Mouse (Mus musculus) neural tube, embryonic 13.5 days (tissue): Measurements from ENCODE around the gene Nav2. TPM values are rescaled to one million over a fixed set of nuclear protein-coding genes. Genes with fewer than 3 reads are reported as not detected.

Source experiments
- ATAC-seq: fragments of 200-750 bp; cut with Nextera tagmentation; 2 replicates; pipeline ENCODE4 v1.8.0; 2017; ENCODE audit warnings: low read depth, mild to moderate bottlenecking, moderate TSS enrichment, moderate library complexity
- H3K27ac ChIP-seq: fragments of 300-500 bp; sonication (generic); replicated peaks from 2 replicates; pipeline ENCODE4 v1.5.1; 2015; ENCODE audit warnings: moderate library complexity, mild to moderate bottlenecking, inconsistent platforms
- H3K27me3 ChIP-seq: fragments of 300-500 bp; sonication (generic); 2 replicates; pipeline ENCODE4 v1.6.1; 2015; ENCODE audit warnings: mild to moderate bottlenecking, inconsistent platforms
- H3K36me3 ChIP-seq: fragments of 300-500 bp; sonication (generic); 2 replicates; pipeline ENCODE4 v1.6.1; 2015; ENCODE audit warnings: mild to moderate bottlenecking, inconsistent platforms
- H3K4me1 ChIP-seq: fragments of 300-500 bp; sonication (generic); replicated peaks from 2 replicates; pipeline ENCODE4 v1.6.1; 2015; ENCODE audit warnings: inconsistent platforms
- H3K4me2 ChIP-seq: fragments of 300-500 bp; sonication (generic); 2 replicates; pipeline ENCODE4 v1.6.1; 2015; ENCODE audit warnings: inconsistent platforms, mild to moderate bottlenecking, moderate library complexity
- H3K4me3 ChIP-seq: fragments of 300-500 bp; sonication (generic); 2 replicates; pipeline ENCODE4 v1.5.1; 2015; ENCODE audit warnings: mild to moderate bottlenecking, inconsistent platforms
- H3K9ac ChIP-seq: fragments of 300-500 bp; sonication (generic); 2 replicates; pipeline ENCODE4 v1.6.1; 2015; ENCODE audit warnings: moderate library complexity, mild to moderate bottlenecking, inconsistent platforms
- H3K9me3 ChIP-seq: fragments of 300-500 bp; sonication (generic); 2 replicates; pipeline ENCODE4 v1.6.1; 2016; ENCODE audit warnings: inconsistent platforms
- WGBS: fragments of 180-500 bp; shearing (Covaris S2); methylation state at CpG from one replicate; pipeline ENCODE4 v1.1.7; 2015; 5-methylcytosine and 5-hydroxymethylcytosine counted together
- polyA plus RNA-seq: library from polyadenylated mRNA; unstranded; fragments of >200 nt; fragmentation: Nextera tagmentation; extraction: Ambion mirVana; gene quantifications from 2 replicates; pipeline ENCODE4 v1.2.1, GENCODE M21; 2015

The Nav2 gene
- polyA plus RNA-seq, 1 experiment from 2014 or later, result 19.6 TPM

DNA sequence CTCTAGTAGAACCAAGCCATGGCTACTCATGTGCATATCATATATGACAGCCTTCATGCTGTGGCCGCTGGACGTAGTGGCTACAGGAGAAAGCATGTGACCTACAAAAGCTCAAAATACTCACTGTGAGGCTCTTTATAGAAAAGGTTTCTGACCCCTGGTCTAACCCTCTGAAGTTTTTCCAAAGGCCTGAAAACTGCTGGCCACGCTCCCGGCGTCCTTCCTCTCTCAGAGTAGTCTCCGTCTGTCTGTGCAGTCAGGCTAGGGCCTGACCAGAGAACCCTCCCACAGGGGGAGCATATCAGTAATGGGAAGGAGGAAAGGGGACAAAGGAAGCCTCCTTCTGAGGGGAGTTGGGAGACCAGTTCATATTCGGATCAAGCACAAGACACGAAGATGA, 302.2 kb downstream of the Nav2 start:
- Histone ChIP-seq H3K4me3 (no peak overlapping the region), H3K27ac (no peak overlapping the region), H3K36me3 (no peaks in the 10 kb centered on the region), H3K9ac (no peak overlapping the region), H3K9me3 (no peaks in the 10 kb centered on the region), H3K27me3 (no peaks in the 10 kb centered on the region), H3K4me2 (no peak overlapping the region), H3K4me1 (peaks cover 14% of the 10 kb centered on the region)
- no peak for ATAC-seq
- WGBS, result 88% methylated on average over 8 of the region's 8 CpGs

DNA sequence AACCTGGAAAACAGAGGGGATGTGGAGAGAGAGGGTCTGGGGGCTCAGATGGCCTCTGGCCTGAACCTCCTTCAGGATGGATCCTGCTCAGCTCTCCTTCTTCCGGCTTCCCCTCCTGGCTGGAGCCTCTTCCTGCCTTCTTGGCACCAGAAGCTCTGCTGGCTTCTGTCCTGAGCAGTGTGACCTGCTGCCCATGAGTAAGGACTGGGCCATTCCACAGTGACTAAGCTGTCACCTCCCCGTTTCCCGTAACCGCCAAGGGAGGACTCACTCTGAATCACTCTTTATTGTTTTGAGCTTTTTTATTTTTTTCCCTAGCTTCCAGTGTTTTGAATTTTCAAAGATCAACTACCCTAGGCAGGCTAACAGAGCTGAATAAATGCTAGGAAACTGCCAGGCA, 304.5 kb downstream of the Nav2 start:
- no peak for ATAC-seq
- 79% methylated on average over 4 of the region's 4 CpGs for WGBS
- no peak overlapping the region for H3K4me3 ChIP-seq

DNA sequence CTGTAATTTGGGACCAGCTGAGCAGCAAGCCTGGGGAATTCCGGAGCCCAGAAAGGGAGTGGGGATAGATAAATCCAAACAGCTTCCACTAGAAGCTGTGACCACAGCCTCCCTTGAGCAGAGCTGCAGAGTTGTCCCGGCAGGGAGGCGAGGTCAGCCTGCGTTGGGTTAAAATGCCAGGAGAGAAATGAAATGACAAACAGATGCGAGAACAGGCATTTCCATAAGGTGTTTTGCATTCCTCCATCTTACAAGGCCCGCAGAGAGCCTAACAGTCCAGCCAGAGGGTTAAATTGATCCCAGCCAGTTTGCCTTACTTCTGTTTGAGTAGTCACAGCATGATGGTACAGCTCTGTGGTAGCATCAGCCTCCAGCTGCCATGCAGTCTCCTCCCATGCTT, 309.3 kb downstream of the Nav2 start:
- 69% methylated on average over 6 of the region's 6 CpGs for WGBS
- ATAC-seq, result no peak
- Histone ChIP-seq H3K9ac (no peak overlapping the region), H3K4me2 (no peak overlapping the region), H3K27me3 (no peaks in the 10 kb centered on the region), H3K36me3 (no peaks in the 10 kb centered on the region), H3K4me3 (no peak overlapping the region), H3K9me3 (0 out of 2 replicates have a peak, but pooled peaks cover 8% of the 10 kb centered on the region), H3K27ac (no peak overlapping the region), H3K4me1 (0 out of 2 replicates have a peak, but pooled peaks cover 6% of the 10 kb centered on the region)

More for the DNA sequence above, 304.5 kb downstream of the Nav2 start:
- no peaks in the 10 kb centered on the region for H3K36me3 ChIP-seq
- H3K27ac ChIP-seq, result no peak overlapping the region
- H3K27me3 ChIP-seq, result no peaks in the 10 kb centered on the region
- no peaks in the 10 kb centered on the region for H3K9me3 ChIP-seq
- no peak overlapping the region for H3K9ac ChIP-seq
- no peak overlapping the region for H3K4me2 ChIP-seq
- H3K4me1 ChIP-seq, result peaks cover 14% of the 10 kb centered on the region

DNA sequence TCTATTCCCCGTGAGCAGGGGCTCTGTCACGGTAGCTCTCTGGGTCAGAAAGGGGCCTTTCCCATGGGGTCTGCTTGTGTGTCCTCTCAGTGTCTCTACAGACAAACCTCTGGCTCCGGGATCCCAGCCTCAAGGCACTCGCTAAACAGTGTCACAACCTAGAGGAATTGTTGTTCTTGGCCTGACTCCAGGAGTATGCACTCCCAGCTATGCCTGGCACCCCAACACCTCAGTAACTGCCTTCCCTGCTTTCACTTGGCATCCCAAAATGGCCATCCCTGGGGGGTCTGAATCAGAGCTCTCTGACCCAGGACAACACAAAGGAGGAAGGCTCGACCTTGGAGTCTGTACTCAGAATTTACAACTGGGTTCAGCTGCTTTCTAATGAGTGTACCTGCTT, 317.2 kb downstream of the Nav2 start:
- Histone ChIP-seq H3K4me3 (no peak overlapping the region), H3K4me2 (no peak overlapping the region), H3K27ac (no peak overlapping the region), H3K9ac (no peak overlapping the region), H3K9me3 (0 out of 2 replicates have a peak, but pooled peaks cover 8% of the 10 kb centered on the region), H3K27me3 (no peaks in the 10 kb centered on the region), H3K4me1 (0 out of 2 replicates have a peak, but pooled peaks cover 5% of the 10 kb centered on the region), H3K36me3 (no peaks in the 10 kb centered on the region)
- no peak for ATAC-seq
- 68% methylated on average over 5 of the region's 5 CpGs for WGBS

DNA sequence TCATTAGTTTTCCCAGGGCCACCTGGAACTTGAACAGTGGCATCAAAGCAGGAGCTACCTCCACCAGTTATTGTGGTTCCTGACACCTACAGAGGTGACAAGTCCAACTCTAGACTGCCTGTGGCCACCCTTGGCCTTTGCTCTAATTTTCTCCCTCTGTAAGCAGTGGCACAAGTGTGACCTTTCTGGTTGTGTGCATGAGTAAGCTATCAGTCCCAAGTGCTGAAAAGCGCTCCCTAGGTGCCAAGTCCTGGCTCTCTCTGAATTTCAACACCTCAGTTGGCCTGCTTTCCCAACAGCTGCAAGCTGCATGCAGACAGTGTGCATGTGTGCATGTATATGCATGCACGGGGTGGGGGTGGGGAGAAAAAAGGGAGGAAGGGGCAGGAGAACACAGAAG, 324.5 kb downstream of the Nav2 start:
- Histone ChIP-seq H3K36me3 (no peaks in the 10 kb centered on the region), H3K27me3 (no peaks in the 10 kb centered on the region), H3K4me1 (peaks cover 14% of the 10 kb centered on the region), H3K9me3 (no peaks in the 10 kb centered on the region), H3K4me3 (no peak overlapping the region), H3K9ac (no peak overlapping the region), H3K4me2 (no peak overlapping the region), H3K27ac (no peak overlapping the region)
- WGBS, result 94% methylated on average over 2 of the region's 2 CpGs
- no peak for ATAC-seq

DNA sequence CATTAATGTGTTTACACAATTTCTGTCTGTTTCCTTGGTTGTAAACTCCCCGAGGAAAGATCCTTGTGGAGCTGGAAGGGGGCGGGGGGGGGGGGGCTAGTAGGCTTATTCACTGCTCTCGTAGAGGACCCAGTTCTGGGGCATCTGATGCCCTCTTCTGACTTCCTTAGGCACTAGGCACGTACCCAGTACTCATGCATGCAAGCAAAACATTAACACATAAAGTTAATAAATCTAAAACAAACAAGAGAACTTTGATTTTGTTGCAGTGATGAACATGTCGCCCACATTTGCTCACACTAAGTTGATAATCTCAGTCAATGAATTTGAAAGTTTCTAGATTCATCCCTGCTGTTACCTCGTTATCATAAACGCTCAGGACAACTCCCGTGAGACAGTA, 325.8 kb downstream of the Nav2 start:
- H3K9ac ChIP-seq, result no peak overlapping the region
- WGBS, result 71% methylated on average over 8 of the region's 8 CpGs
- no peak overlapping the region for H3K27ac ChIP-seq
- no peaks in the 10 kb centered on the region for H3K9me3 ChIP-seq
- ATAC-seq, result no peak
- no peaks in the 10 kb centered on the region for H3K27me3 ChIP-seq
- no peak overlapping the region for H3K4me3 ChIP-seq
- no peaks in the 10 kb centered on the region for H3K36me3 ChIP-seq
- H3K4me1 ChIP-seq, result peaks cover 14% of the 10 kb centered on the region
- H3K4me2 ChIP-seq, result no peak overlapping the region

DNA sequence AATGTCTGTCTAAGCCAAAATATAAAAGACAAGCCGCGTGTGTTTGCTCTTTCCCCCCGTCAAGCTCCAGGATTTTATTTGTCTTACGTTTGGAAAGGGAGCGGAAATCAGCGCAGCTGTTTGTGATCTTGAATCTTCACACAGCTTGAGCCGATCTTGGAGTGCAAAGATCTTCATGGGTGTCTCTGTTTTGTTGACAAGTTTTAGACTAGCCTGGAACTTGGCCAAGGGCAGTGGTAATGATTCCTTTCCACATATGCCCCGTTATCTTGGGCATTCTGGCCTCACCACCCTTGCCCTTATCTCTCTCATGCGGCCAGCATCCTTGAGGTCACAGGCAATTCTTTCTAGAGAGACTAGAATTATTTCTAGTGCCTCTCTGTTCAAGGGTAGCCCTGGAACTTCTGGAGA, 326.8 kb downstream of the Nav2 start:
- 79% methylated on average over 9 of the region's 9 CpGs for WGBS
- H3K4me1 ChIP-seq, result peaks cover 14% of the 10 kb centered on the region

DNA sequence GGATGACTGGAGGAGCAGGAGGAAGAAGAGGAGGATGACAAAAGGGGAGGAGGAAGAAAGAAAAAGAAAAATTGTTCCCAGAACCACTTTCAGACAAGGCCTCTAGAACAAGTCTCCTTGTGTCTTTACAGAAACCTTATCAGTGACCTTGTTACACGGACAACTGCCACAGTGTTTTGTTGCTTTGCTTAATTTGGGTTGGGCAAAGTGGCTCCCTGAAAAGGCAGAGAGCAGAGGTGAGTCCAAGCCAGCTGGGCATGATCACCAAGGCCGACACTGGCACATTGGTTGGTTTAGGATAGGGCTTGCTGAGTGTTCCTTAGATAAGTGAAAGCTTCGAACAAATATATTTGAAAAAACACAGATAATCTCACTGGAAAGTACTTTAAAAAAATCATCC, 327.3 kb downstream of the Nav2 start:
- no peak overlapping the region for H3K27ac ChIP-seq
- WGBS, result 74% methylated on average over 3 of the region's 3 CpGs

More for the DNA sequence above, 326.8 kb downstream of the Nav2 start:
- H3K9me3 ChIP-seq, result no peaks in the 10 kb centered on the region
- no peak for ATAC-seq
- H3K9ac ChIP-seq, result no peak overlapping the region
- no peaks in the 10 kb centered on the region for H3K27me3 ChIP-seq
- H3K4me2 ChIP-seq, result no peak overlapping the region
- no peak overlapping the region for H3K4me3 ChIP-seq
- no peaks in the 10 kb centered on the region for H3K36me3 ChIP-seq
- no peak overlapping the region for H3K27ac ChIP-seq

DNA sequence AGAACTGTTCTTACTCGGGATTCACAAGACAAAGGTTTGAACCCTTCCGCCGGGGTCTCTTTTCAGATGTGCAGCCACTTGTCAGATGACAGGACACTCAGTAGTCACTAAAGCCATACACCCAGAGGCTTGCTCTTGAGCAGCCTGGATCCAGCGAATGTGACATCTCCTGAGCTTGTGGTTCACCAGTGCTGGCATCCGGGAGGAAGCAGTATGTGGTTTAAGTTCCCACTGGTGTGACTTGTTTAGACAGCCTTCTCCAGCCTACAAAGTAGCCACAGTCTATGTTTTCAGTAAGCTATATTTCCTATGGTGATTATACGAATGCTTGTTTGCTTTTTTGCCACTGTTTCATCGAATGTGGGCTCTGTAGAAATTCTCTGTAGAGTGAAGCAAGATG, 331.9 kb downstream of the Nav2 start:
- H3K27ac ChIP-seq, result no peak overlapping the region
- peaks cover 23% of the 10 kb centered on the region for H3K4me1 ChIP-seq
- no peak overlapping the region for H3K9ac ChIP-seq
- no peaks in the 10 kb centered on the region for H3K36me3 ChIP-seq
- H3K4me2 ChIP-seq, result no peak overlapping the region
- no peaks in the 10 kb centered on the region for H3K9me3 ChIP-seq
- no peak overlapping the region for H3K4me3 ChIP-seq
- whole genome bisulfite sequencing, result 88% methylated on average over 7 of the region's 7 CpGs
- peaks cover 17% of the 10 kb centered on the region for H3K27me3 ChIP-seq
- no peak for ATAC-seq

More for the DNA sequence above, 327.3 kb downstream of the Nav2 start:
- no peak for ATAC-seq
- Histone ChIP-seq H3K9me3 (no peaks in the 10 kb centered on the region), H3K27me3 (no peaks in the 10 kb centered on the region), H3K4me3 (no peak overlapping the region), H3K4me2 (no peak overlapping the region), H3K9ac (no peak overlapping the region), H3K4me1 (peaks cover 14% of the 10 kb centered on the region), H3K36me3 (no peaks in the 10 kb centered on the region)

DNA sequence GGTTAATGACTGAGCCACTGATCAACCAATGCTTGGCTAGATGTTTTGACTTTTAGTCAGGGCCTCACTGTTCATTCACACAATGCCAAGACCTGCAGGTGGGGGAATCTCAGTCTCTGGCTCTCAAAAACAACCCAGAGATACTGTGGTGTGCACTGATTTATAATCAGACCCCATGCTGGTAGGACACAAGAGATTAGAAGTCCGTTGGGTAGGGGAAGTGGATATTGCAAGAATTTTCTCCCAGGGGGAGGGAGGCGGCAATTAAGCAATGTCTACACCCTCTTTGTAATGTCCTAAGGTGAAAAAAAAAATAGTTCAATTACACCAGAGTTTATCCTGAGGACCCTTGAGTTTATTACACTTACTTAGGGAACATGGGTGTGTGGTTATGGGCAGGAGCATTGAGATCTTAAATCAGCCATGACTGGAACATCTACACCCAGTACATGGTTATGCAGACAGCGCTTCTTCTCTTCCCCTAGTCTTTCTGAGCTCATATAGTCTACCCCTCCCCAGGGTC, 332.8 kb downstream of the Nav2 start:
- Histone ChIP-seq H3K9ac (no peak overlapping the region), H3K9me3 (no peaks in the 10 kb centered on the region), H3K27ac (no peak overlapping the region), H3K27me3 (peaks cover 17% of the 10 kb centered on the region), H3K36me3 (no peaks in the 10 kb centered on the region), H3K4me2 (no peak overlapping the region), H3K4me1 (peaks cover 25% of the 10 kb centered on the region), H3K4me3 (no peak overlapping the region)
- 59% methylated on average over 3 of the region's 3 CpGs for WGBS
- no peak for ATAC-seq

DNA sequence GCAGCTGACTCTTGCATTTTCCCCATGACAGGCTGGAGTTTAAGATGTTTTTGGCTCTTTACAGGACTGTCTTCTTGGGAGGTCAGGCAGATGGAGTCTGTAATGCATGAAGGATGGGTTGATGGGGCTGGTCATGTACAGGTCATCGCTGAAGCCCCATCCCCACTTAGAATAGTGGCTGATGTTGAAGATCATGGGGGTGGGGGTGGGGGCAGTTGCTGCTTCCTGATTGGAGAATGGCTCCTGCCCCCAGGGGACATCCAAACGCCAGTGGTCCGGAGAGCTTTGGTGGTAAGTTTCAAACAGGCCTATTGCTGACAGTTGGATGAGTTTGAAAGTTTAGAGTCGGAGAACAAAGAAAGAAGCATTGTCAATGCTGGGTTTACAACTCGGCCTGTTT, 333.7 kb downstream of the Nav2 start:
- no peak overlapping the region for H3K4me2 ChIP-seq
- no peak for ATAC-seq
- H3K4me1 ChIP-seq, result peaks cover 30% of the 10 kb centered on the region
- no peak overlapping the region for H3K9ac ChIP-seq
- no peak overlapping the region for H3K4me3 ChIP-seq
- H3K27ac ChIP-seq, result no peak overlapping the region
- peaks cover 21% of the 10 kb centered on the region for H3K27me3 ChIP-seq
- no peaks in the 10 kb centered on the region for H3K9me3 ChIP-seq
- no peaks in the 10 kb centered on the region for H3K36me3 ChIP-seq
- 34% methylated on average over 5 of the region's 5 CpGs for WGBS

DNA sequence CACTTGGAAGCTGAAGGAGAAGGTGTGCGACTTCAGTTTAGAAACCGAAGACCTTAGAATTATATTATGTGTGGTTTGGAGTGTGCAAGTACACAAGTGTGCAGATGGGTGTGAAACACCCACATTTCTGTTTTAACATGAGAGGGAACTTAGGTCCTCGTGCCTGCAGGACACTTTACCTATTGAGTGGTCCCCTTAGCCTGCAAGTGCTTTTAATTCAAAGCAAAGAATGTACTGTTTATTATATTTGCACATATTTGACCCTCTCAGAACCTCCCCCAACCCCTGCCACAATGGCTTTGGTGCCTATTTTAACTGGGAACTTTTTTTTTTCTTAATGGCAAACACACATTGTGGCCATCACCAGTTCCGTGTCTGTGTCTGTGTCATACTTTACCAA, 334.6 kb downstream of the Nav2 start:
- H3K9ac ChIP-seq, result no peak overlapping the region
- H3K9me3 ChIP-seq, result no peaks in the 10 kb centered on the region
- H3K27me3 ChIP-seq, result peaks cover 29% of the 10 kb centered on the region
- no peak overlapping the region for H3K4me3 ChIP-seq
- 94% methylated on average over 4 of the region's 4 CpGs for WGBS
- H3K4me1 ChIP-seq, result peaks cover 38% of the 10 kb centered on the region
- H3K36me3 ChIP-seq, result no peaks in the 10 kb centered on the region
- H3K27ac ChIP-seq, result no peak overlapping the region
- H3K4me2 ChIP-seq, result no peak overlapping the region
- ATAC-seq, result no peak

DNA sequence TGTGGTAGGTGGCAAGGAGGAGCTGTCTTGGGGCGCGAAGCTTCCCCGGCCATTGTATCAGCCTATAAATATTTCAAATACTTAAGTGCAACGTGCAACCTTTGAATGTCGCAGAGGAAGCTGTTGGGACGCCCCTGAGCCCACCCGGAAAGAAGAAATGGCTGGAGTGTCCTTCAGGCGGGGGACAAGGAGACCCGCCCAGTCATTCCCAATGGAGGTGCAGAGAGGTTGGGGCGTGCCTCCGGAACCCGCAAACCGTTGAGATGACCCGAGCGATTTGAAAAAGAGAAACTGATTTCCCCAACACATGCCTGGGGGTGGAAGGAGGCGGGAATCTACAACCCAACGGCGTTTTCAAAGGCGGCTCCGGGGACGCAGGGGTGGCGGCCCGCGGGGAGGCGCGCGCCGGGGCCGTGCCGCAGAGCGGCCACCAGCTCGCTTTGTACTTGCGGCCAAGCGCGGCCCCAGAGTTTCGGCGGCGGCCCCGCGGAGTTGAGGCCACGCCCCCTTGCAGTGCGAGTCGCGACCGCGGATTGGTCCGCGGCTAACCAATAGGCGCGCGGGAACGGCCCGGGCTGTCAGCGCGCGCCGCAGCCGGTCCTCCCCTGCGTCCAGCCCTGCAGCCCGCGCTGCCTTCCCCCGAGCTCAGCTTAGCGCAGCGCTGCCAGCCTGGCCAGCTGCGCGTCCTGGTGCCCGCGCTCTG, 337.2 kb downstream of the Nav2 start:
- Histone ChIP-seq H3K4me1 (peaks cover 62% of the 10 kb centered on the region), H3K4me2 (peak overlapping the region; percentile 98), H3K36me3 (no peaks in the 10 kb centered on the region), H3K27me3 (peaks cover 41% of the 10 kb centered on the region), H3K4me3 (peak overlapping the region; percentile 57), H3K9me3 (no peaks in the 10 kb centered on the region), H3K9ac (peak overlapping the region; percentile 80), H3K27ac (peak overlapping the region; percentile 85)
- ATAC-seq, result peak; percentile 96
- under 1% methylated on average over 68 of the region's 68 CpGs for WGBS
